Mouse (Mus musculus): ENCODE results near the gene Olfr1295. TPM values are rescaled to one million over a fixed set of nuclear protein-coding genes. Genes with fewer than 3 reads are reported as not detected.

Gene Olfr1295
- polyA plus RNA-seq (2016; fragmentation: Nextera tagmentation; extraction: Ambion mirVana): not detected in 2 replicates

DNA sequence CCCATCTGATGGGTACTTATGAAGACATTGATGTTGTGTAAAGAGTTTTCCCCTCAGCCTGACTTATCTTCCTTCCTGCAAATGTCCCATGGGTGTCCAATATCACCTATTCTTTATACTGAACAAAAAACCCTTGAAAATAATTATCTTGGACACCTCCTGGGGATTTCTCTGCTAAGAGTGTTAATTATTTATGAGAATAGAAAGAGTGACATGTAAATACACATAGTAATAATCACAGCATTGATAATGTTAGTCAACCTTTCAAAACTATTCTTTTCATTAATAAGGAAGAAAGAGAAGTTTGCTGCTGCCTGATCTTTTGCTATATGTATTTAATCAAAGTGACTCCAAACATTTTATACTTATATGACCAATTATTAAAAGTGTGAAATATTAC, at the start of gene Olfr1295:
Gene Olfr1295, minus strand, starts transcription at position 101 of the 400 bp plus-strand sequence.
- Histone ChIP-seq H3K27ac (ENCODE audit: poor library complexity, severe bottlenecking) (no peak within 1 kb of the TSS), H3K4me2 (no peak within 1 kb of the TSS), H3K4me1 (replicated peaks) (no peaks in the 10 kb centered on the region), H3K4me3 (no peak within 1 kb of the TSS), H3K9ac (no peak within 1 kb of the TSS), H3K36me3 (no peaks in the 10 kb centered on the region), H3K9me3 (replicated peaks) (peaks cover 4% of the 10 kb centered on the region; the same call in 1 of the 2 replicates), H3K27me3 (replicated peaks) (no peaks in the 10 kb centered on the region)
- ATAC-seq (ENCODE audit: insufficient number of reproducible peaks, low FRiP score): no peak

- Histone ChIP-seq H3K4me3 (no peak within 1 kb of the TSS), H3K9me3 (replicated peaks) (no peaks in the 10 kb centered on the region), H3K4me1 (replicated peaks) (no peaks in the 10 kb centered on the region), H3K27me3 (replicated peaks) (no peaks in the 10 kb centered on the region), H3K27ac (ENCODE audit: poor library complexity, severe bottlenecking) (no peak within 1 kb of the TSS), H3K9ac (no peak within 1 kb of the TSS), H3K36me3 (no peaks in the 10 kb centered on the region), H3K4me2 (no peak within 1 kb of the TSS)
- ATAC-seq (ENCODE audit: insufficient number of reproducible peaks, low FRiP score): no peak
- 40% methylated on average over 1 of the region's 1 CpGs for WGBS
Measured at GRCm38 (mm10) chr2:111540191-111540590, 29.3 kb downstream of the Olfr1295 start, which contains the start of gene Olfr1294. Gene Olfr1294, minus strand, starts transcription at chr2:111540291.

DNA sequence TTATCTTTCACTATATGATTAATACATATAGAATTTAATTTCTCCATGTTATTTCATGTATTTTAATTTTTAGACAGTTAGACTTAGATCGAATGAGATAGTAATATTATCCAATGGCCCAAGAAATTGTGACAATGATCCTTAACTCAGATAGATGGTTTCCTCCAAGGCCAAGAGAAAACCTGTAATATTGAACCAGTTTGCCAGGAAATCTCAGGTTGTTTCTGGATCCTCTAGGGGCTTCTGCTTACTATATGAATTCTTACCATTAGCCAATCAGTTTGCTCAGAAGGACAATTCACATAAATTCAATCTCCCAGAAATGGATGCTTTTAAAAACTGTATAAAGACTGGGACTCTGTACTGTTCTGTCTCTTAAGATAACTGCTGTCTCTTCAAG, 44.6 kb downstream of the Olfr1295 start, which contains the start of gene Olfr1293-ps:
Gene Olfr1293-ps, plus strand, starts transcription at position 301 of the 400 bp plus-strand sequence.
- H3K4me1 ChIP-seq (replicated peaks): no peaks in the 10 kb centered on the region
- H3K9ac ChIP-seq: no peak within 1 kb of the TSS
- no peaks in the 10 kb centered on the region for H3K36me3 ChIP-seq
- H3K4me2 ChIP-seq: no peak within 1 kb of the TSS
- no peaks in the 10 kb centered on the region for H3K27me3 ChIP-seq (replicated peaks)
- H3K4me3 ChIP-seq: no peak within 1 kb of the TSS
- WGBS: 75% methylated on average over 1 of the region's 1 CpGs
- peaks cover 10% of the 10 kb centered on the region; the same call in 1 of the 2 replicates for H3K9me3 ChIP-seq (replicated peaks)
- ATAC-seq (ENCODE audit: insufficient number of reproducible peaks, low FRiP score): no peak
- H3K27ac ChIP-seq (ENCODE audit: poor library complexity, severe bottlenecking): no peak within 1 kb of the TSS

DNA sequence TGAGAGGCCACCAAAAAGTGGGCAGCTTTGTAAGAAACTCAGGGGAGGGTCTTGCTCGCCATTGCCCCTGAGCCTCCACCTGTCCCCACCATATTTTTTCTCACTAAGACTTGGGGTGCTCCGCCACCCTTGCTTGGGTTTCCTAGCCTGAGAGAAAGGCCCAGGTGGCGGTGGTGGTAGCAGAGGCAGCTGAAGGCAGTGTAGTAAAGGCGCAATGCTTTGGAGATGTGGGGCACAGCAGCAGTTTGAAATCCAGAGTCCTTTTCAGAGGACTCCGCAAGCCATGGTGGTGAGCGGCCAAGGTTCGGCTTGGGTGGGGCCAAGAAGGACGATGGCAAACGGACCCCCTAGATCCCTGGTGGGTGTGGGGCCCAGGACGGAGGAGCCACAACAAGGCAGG, 52.0 kb downstream of the Olfr1295 start:
- WGBS: 88% methylated on average over 10 of the region's 10 CpGs
- Histone ChIP-seq H3K4me1 (replicated peaks) (no peaks in the 10 kb centered on the region), H3K4me2 (no peak overlapping the region)

More for the DNA sequence above, 52.0 kb downstream of the Olfr1295 start:
- Histone ChIP-seq H3K4me3 (no peak overlapping the region), H3K9me3 (replicated peaks) (peaks cover 14% of the 10 kb centered on the region), H3K27me3 (replicated peaks) (no peaks in the 10 kb centered on the region), H3K9ac (no peak overlapping the region), H3K27ac (ENCODE audit: poor library complexity, severe bottlenecking) (no peak overlapping the region), H3K36me3 (no peaks in the 10 kb centered on the region)
- ATAC-seq (ENCODE audit: insufficient number of reproducible peaks, low FRiP score): no peak

Other genes with a start within 250 kb of the Olfr1295 start
- not detected in 2 replicates for gene Olfr1281, start 243.2 kb downstream of the Olfr1295 start, polyA plus RNA-seq (2016; fragmentation: Nextera tagmentation; extraction: Ambion mirVana)
- gene Olfr1282, start 233.6 kb downstream of the Olfr1295 start, polyA plus RNA-seq (2016; fragmentation: Nextera tagmentation; extraction: Ambion mirVana): not detected in 2 replicates
- gene Olfr1283, start 202.9 kb downstream of the Olfr1295 start, polyA plus RNA-seq (2016; fragmentation: Nextera tagmentation; extraction: Ambion mirVana): not detected in 2 replicates
- not detected in 2 replicates for gene Olfr1284, start 194.2 kb downstream of the Olfr1295 start, polyA plus RNA-seq (2016; fragmentation: Nextera tagmentation; extraction: Ambion mirVana)
- not detected in 2 replicates for gene Olfr1286, start 146.6 kb downstream of the Olfr1295 start, polyA plus RNA-seq (2016; fragmentation: Nextera tagmentation; extraction: Ambion mirVana)
- gene Olfr1287, start 120.5 kb downstream of the Olfr1295 start, polyA plus RNA-seq (2016; fragmentation: Nextera tagmentation; extraction: Ambion mirVana): not detected in 2 replicates
- gene Olfr1288, start 95.6 kb downstream of the Olfr1295 start, polyA plus RNA-seq (2016; fragmentation: Nextera tagmentation; extraction: Ambion mirVana): not detected in 2 replicates
- gene Olfr1289, start 88.9 kb downstream of the Olfr1295 start, polyA plus RNA-seq (2016; fragmentation: Nextera tagmentation; extraction: Ambion mirVana): not detected in 2 replicates
- gene Olfr1290, start 75.9 kb downstream of the Olfr1295 start, polyA plus RNA-seq (2016; fragmentation: Nextera tagmentation; extraction: Ambion mirVana): 0.09 and 0.33 TPM in 2 replicates
- gene Olfr1291-ps1, start 72.5 kb downstream of the Olfr1295 start, polyA plus RNA-seq (2016; fragmentation: Nextera tagmentation; extraction: Ambion mirVana): not detected in 2 replicates
- not detected in 2 replicates for gene Olfr1293-ps, start 44.5 kb downstream of the Olfr1295 start, polyA plus RNA-seq (2016; fragmentation: Nextera tagmentation; extraction: Ambion mirVana)
- not detected in 2 replicates for gene Olfr1294, start 29.4 kb downstream of the Olfr1295 start, polyA plus RNA-seq (2016; fragmentation: Nextera tagmentation; extraction: Ambion mirVana)
- gene Olfr1297, start 56.8 kb upstream of the Olfr1295 start, polyA plus RNA-seq (2016; fragmentation: Nextera tagmentation; extraction: Ambion mirVana): not detected in 2 replicates
- not detected in 2 replicates for gene Olfr1298, start 79.5 kb upstream of the Olfr1295 start, polyA plus RNA-seq (2016; fragmentation: Nextera tagmentation; extraction: Ambion mirVana)
- gene Olfr1299, start 91.7 kb upstream of the Olfr1295 start, polyA plus RNA-seq (2016; fragmentation: Nextera tagmentation; extraction: Ambion mirVana): not detected in 2 replicates
- gene Olfr1301, start 181.3 kb upstream of the Olfr1295 start, polyA plus RNA-seq (2016; fragmentation: Nextera tagmentation; extraction: Ambion mirVana): not detected in 2 replicates
- gene Olfr1302, start 207.7 kb upstream of the Olfr1295 start, polyA plus RNA-seq (2016; fragmentation: Nextera tagmentation; extraction: Ambion mirVana): not detected in 2 replicates

All from heart, embryonic 12.5 days (tissue).